Mouse (Mus musculus) heart, postnatal 0 days (tissue): ENCODE results near the gene C3ar1.

Experiments
- CTCF ChIP-seq: IDR thresholded peaks from 2 replicates; pipeline ENCODE4 v1.5.1; 2016; ENCODE audit warnings: antibody characterized with exemption, control low read depth, low read depth
- EP300 ChIP-seq: IDR thresholded peaks from 2 replicates; pipeline ENCODE4 v1.6.1; 2016; ENCODE audit warnings: antibody characterized with exemption, low read depth

DNA sequence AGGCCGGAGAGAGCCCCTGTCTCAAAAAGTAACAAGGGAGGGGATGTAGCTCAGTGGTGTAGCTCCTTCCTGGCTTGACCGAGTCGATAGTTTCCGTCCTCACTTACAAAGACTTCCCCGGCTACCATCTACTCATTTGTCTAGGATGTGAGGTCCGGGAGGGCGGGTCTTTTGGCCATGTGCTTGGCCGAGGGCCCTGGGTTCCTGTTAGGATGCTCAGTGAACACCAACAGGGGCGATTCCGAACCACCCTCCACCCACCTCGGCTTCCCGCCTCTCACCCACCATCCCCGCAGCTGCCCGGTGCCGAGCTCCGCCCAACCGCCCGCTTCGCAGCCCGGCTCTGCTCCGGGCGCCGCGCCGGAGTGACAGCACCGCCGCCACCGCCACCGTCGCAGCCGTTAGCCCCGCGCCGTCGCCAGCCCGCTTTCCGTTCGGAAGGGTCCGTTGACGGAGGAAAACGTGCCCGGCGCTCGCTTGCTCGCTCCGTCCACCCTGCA lies 54.6 kb downstream of the C3ar1 start, which contains the start of gene Slc2a3:
- no peak for TF ChIP-seq CTCF
- no peak for TF ChIP-seq EP300
